ENCODE assay signal across 17 mouse cellular contexts in genomic region chr5:119178805-119179204, GRCm38 (mm10).
DNase-seq lines count a peak whose midpoint lies in the region; ATAC-seq lines count a peak whose summit lies in the region.
"Had no signal": no experiment of that assay in that cellular context is flagged by ENCODE, and none has a peak within 500 bp of the region (broad histone marks: within the 10 kb centered on the region; RNA-seq: fewer than 3 reads in every experiment).

No protein-coding gene starts in this region.

- DNase-seq in embryo, embryonic 11 days: peak; percentile 24
- DNase-seq in limb, embryonic 10.5 days (ENCODE audit: low spot score): peak; percentile 46
- DNase-seq in yolk sac, embryonic 10.5 days (ENCODE audit: low spot score): no peak
- DNase-seq: adrenal gland, postnatal 14 days; cerebellum, adult 8-10 months; gastrocnemius, postnatal 10 days; lung, postnatal 10 days; right cerebral cortex, postnatal 14 days had no signal

- WGBS in limb, embryonic 10.5 days: 28% methylated on average over 9 of the region's 9 CpGs
- WGBS in liver, embryonic 12.5 days (ENCODE audit: insufficient replicate concordance): 55% methylated on average over 9 of the region's 9 CpGs

- H3K27ac ChIP-seq in limb, embryonic 10.5 days: 0 out of 2 replicates have a peak overlapping the region, but pooled peaks have one; percentile 9
- no peak overlapping the region for H3K27ac ChIP-seq in liver, embryonic 12.5 days
- H3K27ac ChIP-seq: forebrain, embryonic 13.5 days; hindbrain, embryonic 10.5 days; liver, embryonic 15.5 days; midbrain, embryonic 10.5 days; neural tube, embryonic 12.5 days had no signal

- no peak overlapping the region for H3K4me2 ChIP-seq in liver, embryonic 12.5 days
- H3K4me2 ChIP-seq: forebrain, embryonic 13.5 days; liver, embryonic 15.5 days; neural tube, embryonic 12.5 days had no signal

- no peak overlapping the region for H3K9ac ChIP-seq in liver, embryonic 12.5 days
- H3K9ac ChIP-seq: forebrain, embryonic 13.5 days; liver, embryonic 15.5 days; neural tube, embryonic 12.5 days had no signal

- no peak for ATAC-seq in megakaryocyte, adult 5-6 weeks (ENCODE audit: poor library complexity, severe bottlenecking)
- ATAC-seq in liver, embryonic 12.5 days: no peak
- no peak for ATAC-seq in frontal cortex, adult (ENCODE audit: low TSS enrichment)
- ATAC-seq: forebrain, embryonic 13.5 days had no signal

- peak overlapping the region; percentile 73 for H3K4me3 ChIP-seq in megakaryocyte, embryonic 14.5 days (replicated peaks)
- H3K4me3 ChIP-seq in limb, embryonic 10.5 days: peak overlapping the region; percentile 17; the same call in 1 of the 2 replicates
- no peak overlapping the region for H3K4me3 ChIP-seq in liver, embryonic 12.5 days
- H3K4me3 ChIP-seq: forebrain, embryonic 13.5 days; hindbrain, embryonic 10.5 days; liver, embryonic 15.5 days; midbrain, embryonic 10.5 days; neural tube, embryonic 12.5 days had no signal

- peaks cover 26% of the 10 kb centered on the region for H3K9me3 ChIP-seq in megakaryocyte, embryonic 14.5 days
- no peaks in the 10 kb centered on the region for H3K9me3 ChIP-seq in limb, embryonic 10.5 days (replicated peaks)
- peaks cover 4% of the 10 kb centered on the region for H3K9me3 ChIP-seq in liver, embryonic 12.5 days (replicated peaks)
- H3K9me3 ChIP-seq: forebrain, embryonic 13.5 days; hindbrain, embryonic 10.5 days; liver, embryonic 15.5 days; midbrain, embryonic 10.5 days; neural tube, embryonic 12.5 days had no signal

- no peaks in the 10 kb centered on the region for H3K27me3 ChIP-seq in megakaryocyte, embryonic 14.5 days (replicated peaks)
- H3K27me3 ChIP-seq in limb, embryonic 10.5 days (ENCODE audit: low read depth, poor library complexity, severe bottlenecking): peaks cover 18% of the 10 kb centered on the region; the same call in 1 of the 2 replicates
- no peaks in the 10 kb centered on the region for H3K27me3 ChIP-seq in liver, embryonic 12.5 days (replicated peaks)
- H3K27me3 ChIP-seq: forebrain, embryonic 13.5 days; liver, embryonic 15.5 days; neural tube, embryonic 12.5 days had no signal

- no peaks in the 10 kb centered on the region for H3K4me1 ChIP-seq in megakaryocyte, embryonic 14.5 days
- peaks cover 13% of the 10 kb centered on the region for H3K4me1 ChIP-seq in limb, embryonic 10.5 days
- H3K4me1 ChIP-seq in liver, embryonic 12.5 days: no peaks in the 10 kb centered on the region
- H3K4me1 ChIP-seq: forebrain, embryonic 13.5 days; liver, embryonic 15.5 days; midbrain, embryonic 10.5 days had no signal

- no peaks in the 10 kb centered on the region for H3K36me3 ChIP-seq in megakaryocyte, embryonic 14.5 days (replicated peaks; ENCODE audit: low read length)
- H3K36me3 ChIP-seq in limb, embryonic 10.5 days: no peaks in the 10 kb centered on the region
- no peaks in the 10 kb centered on the region for H3K36me3 ChIP-seq in liver, embryonic 12.5 days
- H3K36me3 ChIP-seq: hindbrain, embryonic 10.5 days; liver, embryonic 15.5 days; midbrain, embryonic 10.5 days; neural tube, embryonic 12.5 days had no signal
